Mouse (Mus musculus) urinary bladder, adult 2 months (tissue): ENCODE data around the gene Tmem174. TPM values are rescaled to one million over a fixed set of nuclear protein-coding genes. Genes with fewer than 3 reads are reported as not detected.

Experiments used
- DNase-seq: peaks from one replicate; pipeline ENCODE4 v3.0.0; 2022; ENCODE audit warnings: low spot score
- polyA plus RNA-seq: library from polyadenylated mRNA; depleted of rRNA; stranded (reverse); fragments of >200 nt; gene quantifications from 2 replicates; pipeline ENCODE4 v1.2.3, GENCODE M21; 2012; rRNA removed

The Tmem174 gene
- polyA plus RNA-seq, result 0.03 TPM in 1 of 2 replicates, not detected in the other

GRCm38 (mm10) chr13:98637145-98637544 lies at the start of gene Tmem174:
TSS of gene Tmem174 (minus strand) at chr13:98637410.
- no peak for DNase-seq

GRCm38 (mm10) chr13:98684144-98684900 lies 47.1 kb upstream of the Tmem174 start:
- no peak for DNase-seq

GRCm38 (mm10) chr13:98683412-98683811 lies 46.2 kb upstream of the Tmem174 start:
- no peak for DNase-seq

- DNase-seq, result no peak
These were observed 43.4 kb upstream of the Tmem174 start for GRCm38 (mm10) chr13:98680470-98681060.

- DNase-seq, result no peak
These were observed 42.4 kb upstream of the Tmem174 start for GRCm38 (mm10) chr13:98679631-98680041.

- DNase-seq, result no peak
These were observed 42.0 kb upstream of the Tmem174 start for GRCm38 (mm10) chr13:98679230-98679629.

- no peak for DNase-seq
These were observed 36.7 kb upstream of the Tmem174 start for GRCm38 (mm10) chr13:98673922-98674321.

GRCm38 (mm10) chr13:98669296-98669695 lies 32.1 kb upstream of the Tmem174 start:
- DNase-seq, result no peak

GRCm38 (mm10) chr13:98667316-98667715 lies 30.1 kb upstream of the Tmem174 start:
- DNase-seq, result no peak

- DNase-seq, result no peak
These were observed 28.0 kb upstream of the Tmem174 start for GRCm38 (mm10) chr13:98665240-98665639.

- no peak for DNase-seq
These were observed 25.0 kb upstream of the Tmem174 start for GRCm38 (mm10) chr13:98662173-98662675.

GRCm38 (mm10) chr13:98656034-98656471 lies 18.8 kb upstream of the Tmem174 start:
- no peak for DNase-seq

GRCm38 (mm10) chr13:98655346-98655745 lies 18.1 kb upstream of the Tmem174 start:
- no peak for DNase-seq

- no peak for DNase-seq
These were observed 17.1 kb upstream of the Tmem174 start for GRCm38 (mm10) chr13:98654129-98654939.

- DNase-seq, result no peak
These were observed 15.0 kb upstream of the Tmem174 start for GRCm38 (mm10) chr13:98652194-98652593.

GRCm38 (mm10) chr13:98651228-98651977 lies 14.2 kb upstream of the Tmem174 start:
- DNase-seq, result no peak

- DNase-seq, result no peak
These were observed 10.8 kb upstream of the Tmem174 start for GRCm38 (mm10) chr13:98647775-98648568.

GRCm38 (mm10) chr13:98638507-98639166 lies 1.4 kb upstream of the Tmem174 start:
- DNase-seq, result no peak

- DNase-seq, result no peak
These were observed 639 bp downstream of the Tmem174 start for GRCm38 (mm10) chr13:98636571-98636970.
